Mouse (Mus musculus) spleen, adult 2 months (tissue): ENCODE measurements around the gene Hmga1b.

Source experiments
- CTCF ChIP-seq: fragments of 200-500 bp; IDR thresholded peaks from 2 replicates; pipeline ENCODE4 v1.5.1; 2011; ENCODE audit warnings: mild to moderate bottlenecking, inconsistent platforms; ENCODE audit not compliant: insufficient read depth, insufficient read length, insufficient replicate concordance; ENCODE audit errors: extremely low read depth
- POLR2A ChIP-seq: fragments of 200-500 bp; IDR thresholded peaks from 2 replicates; pipeline ENCODE4 v1.6.1; 2011; ENCODE audit warnings: low read depth, low read length, inconsistent platforms

DNA sequence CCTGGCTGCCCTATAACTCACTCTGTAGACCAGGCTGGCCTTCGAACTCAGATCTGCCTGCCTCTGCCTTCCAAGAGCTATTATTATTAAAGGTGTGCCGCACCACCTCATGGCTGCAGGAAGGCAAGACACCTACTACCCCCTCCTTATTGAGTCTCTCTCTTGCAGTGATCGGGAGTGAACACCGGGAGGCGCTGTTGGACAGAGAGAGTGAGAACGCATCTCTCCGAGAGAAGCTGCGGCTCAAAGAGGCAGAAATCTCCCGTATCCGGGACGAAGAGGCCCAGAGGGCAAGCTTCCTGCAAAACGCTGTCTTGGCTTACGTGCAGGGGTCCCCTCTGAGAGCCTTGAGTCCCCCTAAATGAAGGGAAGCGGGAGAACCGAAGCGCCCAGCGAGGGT lies 42.1 kb upstream of the Hmga1b start:
- TF ChIP-seq CTCF, result peak; percentile 98
- no peak for TF ChIP-seq POLR2A
